Mouse (Mus musculus) intestine, postnatal 0 days (tissue): ENCODE data around the gene Atp2b4. TPM values are rescaled to one million over a fixed set of nuclear protein-coding genes. Genes with fewer than 3 reads are reported as not detected.

ENCODE experiments used
- ATAC-seq: fragments of 200-750 bp; cut with Nextera tagmentation; 2 replicates; pipeline ENCODE4 v1.8.0; 2017; ENCODE audit warnings: mild to moderate bottlenecking, moderate TSS enrichment, moderate library complexity
- H3K27ac ChIP-seq: fragments of 300-500 bp; sonication (generic); 2 replicates; pipeline ENCODE4 v1.5.1; 2014; ENCODE audit warnings: mild to moderate bottlenecking, low read depth, low read length, moderate library complexity
- H3K27me3 ChIP-seq: fragments of 300-500 bp; sonication (generic); replicated peaks from 2 replicates; pipeline ENCODE4 v1.6.1; 2014; ENCODE audit warnings: low read length, mixed read lengths; ENCODE audit not compliant: control insufficient read depth, insufficient read depth
- H3K36me3 ChIP-seq: fragments of 300-500 bp; sonication (generic); 2 replicates; pipeline ENCODE4 v1.6.1; 2014; ENCODE audit warnings: mild to moderate bottlenecking, moderate library complexity; ENCODE audit not compliant: control insufficient read depth, insufficient read depth
- H3K4me1 ChIP-seq: fragments of 300-500 bp; sonication (generic); replicated peaks from 2 replicates; pipeline ENCODE4 v1.6.1; 2014; ENCODE audit warnings: antibody characterized with exemption, low read length, mixed read lengths; ENCODE audit not compliant: control insufficient read depth, insufficient read depth
- H3K4me2 ChIP-seq: fragments of 300-500 bp; sonication (generic); replicated peaks from 2 replicates; pipeline ENCODE4 v1.6.1; 2014; ENCODE audit warnings: low read depth, mild to moderate bottlenecking, moderate library complexity
- H3K4me3 ChIP-seq: fragments of 300-500 bp; sonication (generic); 2 replicates; pipeline ENCODE4 v1.5.1; 2014; ENCODE audit warnings: low read depth, low read length
- H3K9ac ChIP-seq: fragments of 300-500 bp; sonication (generic); 2 replicates; pipeline ENCODE4 v1.6.1; 2014; ENCODE audit warnings: mild to moderate bottlenecking, low read depth, low read length
- H3K9me3 ChIP-seq: fragments of 300-500 bp; sonication (generic); 2 replicates; pipeline ENCODE4 v1.6.1; 2016; ENCODE audit warnings: mixed run types; ENCODE audit not compliant: control insufficient read depth
- CTCF ChIP-seq: sonication (generic); IDR thresholded peaks from 2 replicates; pipeline ENCODE4 v1.5.1; 2016; ENCODE audit warnings: low read depth, mild to moderate bottlenecking, control low read depth, antibody characterized with exemption, moderate library complexity
- whole genome bisulfite sequencing: fragments of 180-500 bp; shearing (Covaris S2); extraction: QIAGEN DNeasy Blood & Tissue Kit; methylation state at CpG from one replicate; pipeline ENCODE4 v1.1.7; 2014; 5-methylcytosine and 5-hydroxymethylcytosine counted together
- polyA plus RNA-seq: library from polyadenylated mRNA; unstranded; fragments of >200 nt; fragmentation: Nextera tagmentation; extraction: Ambion mirVana; gene quantifications from 2 replicates; pipeline ENCODE4 v1.2.1, GENCODE M21; 2015

Gene Atp2b4
- polyA plus RNA-seq, 1 experiment from 2014 or later, result 9.8 TPM

DNA sequence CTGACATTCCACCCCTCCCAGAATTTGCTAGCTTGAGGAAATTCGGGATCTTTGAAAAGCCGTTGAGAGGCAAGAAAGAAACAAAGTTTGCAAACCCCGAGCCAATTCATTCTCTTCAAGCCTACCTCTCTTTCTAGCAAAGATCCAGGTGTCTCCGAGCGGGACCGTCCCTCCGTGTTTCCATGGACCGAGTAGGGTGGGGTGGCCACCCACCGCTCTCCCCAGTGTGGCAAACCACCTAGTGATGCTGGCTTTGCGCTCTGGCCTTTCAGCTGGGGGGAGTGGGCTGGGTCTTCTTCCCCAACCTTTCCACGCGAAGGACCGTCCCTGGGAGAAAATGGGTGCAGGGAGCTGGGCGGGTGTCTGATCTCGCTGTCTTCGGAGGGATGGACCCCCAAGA, 329 bp downstream of the Atp2b4 start:
- Histone ChIP-seq H3K4me2 (peak overlapping the region; percentile 92), H3K4me3 (peak overlapping the region; percentile 71), H3K4me1 (peaks cover 12% of the 10 kb centered on the region), H3K27ac (peak overlapping the region; percentile 46), H3K36me3 (no peaks in the 10 kb centered on the region), H3K9ac (peak overlapping the region; percentile 58), H3K9me3 (no peaks in the 10 kb centered on the region), H3K27me3 (no peaks in the 10 kb centered on the region)
- WGBS, result under 1% methylated on average over 16 of the region's 16 CpGs
- no peak for TF ChIP-seq CTCF
- no peak for ATAC-seq

DNA sequence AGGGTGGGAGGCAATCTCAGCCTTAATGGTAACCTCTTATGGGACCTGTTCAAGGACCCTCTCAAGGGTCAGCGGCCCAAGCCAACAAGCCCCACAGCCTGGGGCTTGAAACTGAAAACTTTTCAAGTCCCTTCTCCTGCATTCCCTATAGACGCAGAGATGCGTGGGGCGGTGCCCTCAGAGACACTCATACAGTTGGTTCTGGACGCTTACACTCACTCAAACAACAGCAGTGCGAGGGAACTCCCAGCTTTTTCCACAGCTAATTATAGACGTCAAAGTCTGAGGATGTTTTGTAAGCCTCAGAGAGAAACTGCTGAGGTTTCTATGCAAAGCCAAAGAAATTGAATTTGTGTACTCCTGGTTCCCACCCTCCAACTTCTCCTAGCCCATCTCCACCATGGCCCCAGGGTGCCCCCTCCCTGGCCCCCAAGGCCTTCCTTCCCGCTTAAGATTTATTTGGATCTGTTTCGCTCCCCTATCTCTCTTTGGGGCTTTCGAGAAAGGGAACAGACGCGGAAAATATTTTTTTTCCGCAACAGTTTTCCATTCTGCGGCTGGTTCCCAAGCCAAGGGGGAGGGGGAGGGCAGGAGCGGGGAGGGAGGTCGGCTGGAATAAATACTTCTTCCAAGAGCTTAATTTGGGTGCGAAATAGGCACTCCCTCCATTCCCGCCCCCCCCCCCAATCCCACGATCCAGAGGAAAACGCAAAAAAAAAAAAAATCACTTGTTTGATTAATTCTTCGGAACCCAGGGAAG, 975 bp downstream of the Atp2b4 start:
- TF ChIP-seq CTCF, result no peak
- H3K4me1 ChIP-seq, result peaks cover 12% of the 10 kb centered on the region
- ATAC-seq, result no peak
- H3K9ac ChIP-seq, result peak overlapping the region; percentile 58; the same call in 1 of the 2 replicates
- 0 out of 2 replicates have a peak, but pooled peaks cover 3% of the 10 kb centered on the region for H3K36me3 ChIP-seq
- WGBS, result 10% methylated on average over 21 of the region's 21 CpGs
- peak overlapping the region; percentile 92 for H3K4me2 ChIP-seq
- H3K27me3 ChIP-seq, result no peaks in the 10 kb centered on the region
- H3K4me3 ChIP-seq, result peak overlapping the region; percentile 71
- no peak overlapping the region for H3K27ac ChIP-seq
- no peaks in the 10 kb centered on the region for H3K9me3 ChIP-seq

DNA sequence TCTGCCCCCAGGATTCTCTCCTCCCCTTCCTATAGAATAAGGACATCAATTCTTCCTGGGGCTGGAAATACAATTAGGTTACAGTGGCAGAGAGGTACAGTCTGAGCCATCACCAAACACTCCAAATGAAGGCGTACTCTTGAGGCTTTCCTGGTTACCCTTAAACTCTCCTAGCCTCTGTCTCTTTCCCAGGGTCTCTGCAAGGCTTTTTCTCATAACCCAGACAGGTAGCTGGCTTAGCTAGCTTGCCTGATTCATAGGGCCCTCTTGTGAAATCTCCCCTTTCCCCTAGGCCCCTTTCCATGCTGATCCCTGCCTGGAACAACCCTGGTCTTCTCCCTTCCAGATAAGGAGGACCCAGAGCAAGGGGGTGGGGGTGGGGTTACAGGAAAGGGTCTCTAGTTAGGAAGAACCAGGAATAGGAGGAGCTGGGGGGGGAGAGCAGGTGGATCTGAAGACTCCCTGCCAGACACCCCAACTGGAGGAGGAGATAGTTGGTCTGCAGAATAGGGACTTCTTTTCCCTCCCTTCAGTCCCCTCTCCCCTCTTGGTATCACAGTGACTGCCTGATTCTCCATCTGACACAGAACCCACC, 1.9 kb downstream of the Atp2b4 start:
- Histone ChIP-seq H3K36me3 (0 out of 2 replicates have a peak, but pooled peaks cover 5% of the 10 kb centered on the region), H3K4me1 (peaks cover 12% of the 10 kb centered on the region), H3K27me3 (no peaks in the 10 kb centered on the region), H3K9ac (peak overlapping the region; percentile 17; the same call in 1 of the 2 replicates), H3K27ac (no peak overlapping the region), H3K9me3 (no peaks in the 10 kb centered on the region), H3K4me3 (peak overlapping the region; percentile 71), H3K4me2 (peak overlapping the region; percentile 92)
- no peak for ATAC-seq
- WGBS, result 80% methylated on average over 1 of the region's 1 CpGs
- no peak for TF ChIP-seq CTCF

DNA sequence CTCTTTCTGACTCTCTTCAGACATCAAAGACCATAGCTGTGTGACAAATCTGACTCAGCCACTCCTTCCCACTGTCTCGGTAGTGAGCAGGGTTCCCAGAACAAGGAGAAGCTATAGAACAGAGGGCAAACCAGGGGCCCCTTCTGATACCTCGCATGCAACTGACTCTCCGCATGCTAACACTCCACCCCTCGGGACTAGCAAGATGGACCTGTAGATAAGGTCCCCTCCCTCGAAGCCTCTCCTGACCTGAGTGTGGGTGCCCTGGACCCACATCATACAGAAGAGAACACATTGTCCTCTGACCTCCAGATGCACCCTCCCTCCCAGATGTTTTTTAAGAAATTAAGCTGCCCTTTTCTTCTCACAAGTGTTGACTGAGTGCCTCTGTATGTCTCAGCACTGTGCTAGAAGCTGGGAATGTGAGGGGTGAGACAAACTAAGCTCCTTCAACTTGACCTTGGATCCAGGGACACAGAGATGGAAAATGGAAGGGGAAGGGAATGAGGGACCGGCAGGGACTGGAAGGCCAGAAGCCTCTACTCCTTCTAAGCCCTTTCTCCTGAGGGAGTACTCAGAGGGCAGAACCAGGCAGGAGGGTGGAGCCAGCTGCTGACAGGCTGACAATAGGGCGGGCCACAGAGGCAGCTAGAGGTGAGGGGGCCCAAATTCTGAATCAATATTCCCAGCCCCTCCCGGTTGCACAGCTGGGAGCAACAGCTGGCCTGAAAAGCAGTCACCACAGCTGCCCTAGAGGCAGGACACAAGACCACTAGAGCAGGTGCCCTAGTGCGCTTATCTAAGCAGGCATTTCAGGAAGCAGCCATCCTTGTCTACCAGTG, 2.6 kb downstream of the Atp2b4 start:
- Histone ChIP-seq H3K9ac (no peak overlapping the region), H3K9me3 (no peaks in the 10 kb centered on the region), H3K4me3 (peak overlapping the region; percentile 3; the same call in 1 of the 2 replicates), H3K4me1 (peaks cover 12% of the 10 kb centered on the region), H3K27ac (no peak overlapping the region), H3K27me3 (no peaks in the 10 kb centered on the region), H3K4me2 (peak overlapping the region; percentile 92), H3K36me3 (0 out of 2 replicates have a peak, but pooled peaks cover 5% of the 10 kb centered on the region)
- no peak for TF ChIP-seq CTCF
- WGBS, result 22% methylated on average over 9 of the region's 9 CpGs
- ATAC-seq, result peak; percentile 31; the same call in 1 of the 2 replicates

DNA sequence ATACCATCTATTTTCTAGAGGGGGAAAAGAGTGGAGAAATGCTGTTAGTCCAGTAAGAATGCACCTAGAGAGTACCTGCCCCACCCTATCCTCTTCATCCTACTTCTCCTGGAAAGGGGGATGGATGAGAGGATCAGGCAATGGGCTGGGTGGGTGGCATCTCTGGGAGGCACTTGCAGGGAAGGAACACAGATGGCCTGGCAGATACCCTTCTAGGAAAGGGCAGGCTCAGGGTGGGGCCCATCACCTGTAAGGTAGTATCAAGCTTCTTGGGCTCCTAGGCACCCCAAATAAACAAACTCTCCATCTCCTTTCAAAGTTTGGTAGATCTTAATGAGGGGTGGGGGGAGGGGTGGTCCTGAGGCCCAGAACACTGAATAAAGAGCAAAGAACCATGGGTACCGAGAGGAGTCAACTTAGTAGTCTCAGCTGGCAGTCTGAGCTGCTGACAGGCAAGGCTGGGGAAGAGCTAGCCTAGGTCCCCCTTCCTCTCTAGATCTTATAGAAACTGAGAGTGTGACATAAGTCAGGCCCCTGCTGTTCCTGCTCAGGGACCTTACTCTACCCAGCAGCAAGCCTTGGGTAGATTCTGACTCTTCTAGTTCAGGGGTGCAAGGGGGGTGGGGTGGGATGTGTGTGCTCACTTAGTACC, 3.4 kb downstream of the Atp2b4 start:
- Histone ChIP-seq H3K9ac (no peak overlapping the region), H3K4me3 (peak overlapping the region; percentile 3; the same call in 1 of the 2 replicates), H3K36me3 (0 out of 2 replicates have a peak, but pooled peaks cover 5% of the 10 kb centered on the region), H3K4me2 (no peak overlapping the region), H3K9me3 (no peaks in the 10 kb centered on the region), H3K27me3 (no peaks in the 10 kb centered on the region), H3K27ac (no peak overlapping the region), H3K4me1 (peaks cover 12% of the 10 kb centered on the region)
- no peak for TF ChIP-seq CTCF
- WGBS, result 63% methylated on average over 1 of the region's 1 CpGs
- ATAC-seq, result no peak
